Mouse (Mus musculus): ENCODE measurements at regions not wholly inside any gene's neighbourhood (a gene's known extent, or its start where the extent isn't known, plus 50 kb on each side); places are given as distances from the start of the nearest gene placed in this dataset.
"Not testable (repeated sequence)": the region's sequence is repeated elsewhere in the genome, so short reads cannot be mapped to it uniquely, and the experiment has no call there.

DNA sequence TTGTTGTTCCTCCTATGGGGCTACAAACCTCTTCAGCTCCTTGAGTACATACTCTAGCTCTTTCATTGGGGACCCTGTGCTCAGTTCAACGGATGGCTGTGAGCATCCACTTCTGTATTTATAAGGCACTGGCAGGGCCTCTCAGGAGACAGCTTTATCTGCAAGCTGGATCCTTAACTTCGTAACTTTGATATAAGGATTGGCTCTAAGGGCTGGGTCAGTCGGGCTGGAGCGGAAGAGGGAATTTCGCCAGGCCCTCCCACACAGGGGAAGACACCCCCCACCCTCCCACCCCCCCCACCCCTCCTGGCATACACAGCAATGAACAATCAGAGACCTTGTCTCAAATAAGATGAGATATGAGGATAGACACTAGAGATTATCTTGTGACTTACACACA lies 304.3 kb upstream of the Chordc1 start:
- peak; percentile 6 to 19 for DNase-seq (ENCODE audit: low read depth in 2 of 2, low spot score in 2 of 2)

- DNase-seq (ENCODE audit: low read depth in 2 of 2, low spot score in 2 of 2): no peak
These were observed 289.4 kb upstream of the Chordc1 start for GRCm38 (mm10) chr9:18002557-18002956.

DNA sequence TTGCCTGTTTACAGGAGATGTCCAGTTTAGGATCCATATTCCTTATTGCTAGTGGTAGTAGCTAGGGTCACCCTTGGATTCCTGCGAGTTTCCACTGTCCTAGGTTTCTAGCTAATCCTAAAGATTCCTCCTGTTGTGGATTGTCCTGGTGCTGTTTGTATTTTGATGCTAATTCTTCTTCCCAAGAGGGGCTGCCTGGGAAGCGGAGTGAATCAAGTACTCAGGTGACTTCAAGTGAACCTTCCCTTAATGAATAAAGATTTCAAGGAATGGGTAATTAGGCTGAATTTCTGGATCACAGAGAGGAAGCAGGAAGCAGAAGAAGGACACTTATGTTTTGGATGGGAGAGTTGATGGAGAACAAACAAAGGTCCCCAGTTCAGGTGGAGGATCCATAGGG lies 250.6 kb upstream of the Chordc1 start:
- no peak for DNase-seq (ENCODE audit: low read depth in 2 of 2, low spot score in 2 of 2)

- not testable (repeated sequence) for DNase-seq (ENCODE audit: low read depth in 2 of 2, low spot score in 2 of 2)
These were observed 249.3 kb upstream of the Chordc1 start for GRCm38 (mm10) chr9:18042636-18043035.

DNA sequence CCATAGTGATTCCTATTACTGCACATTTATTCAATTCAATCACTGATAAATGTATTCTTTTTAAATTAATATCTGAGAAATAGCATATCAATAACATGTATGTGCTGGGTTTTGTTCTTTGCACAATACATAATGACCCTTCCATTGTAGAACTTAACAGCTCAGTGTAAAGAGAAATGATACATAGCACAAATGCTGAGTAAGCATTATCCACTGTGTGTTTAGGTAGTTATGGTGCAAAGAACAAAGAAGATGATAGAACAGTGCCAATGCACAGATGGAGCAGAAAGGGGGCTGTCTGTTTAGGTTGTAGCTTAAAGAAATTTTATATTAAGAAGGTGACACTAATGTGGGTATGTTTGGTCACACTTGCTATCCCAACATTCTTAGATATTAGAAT lies 215.0 kb upstream of the Chordc1 start:
- no peak for DNase-seq (ENCODE audit: low read depth in 2 of 2, low spot score in 2 of 2)

GRCm38 (mm10) chr9:18078446-18078845 lies 213.5 kb upstream of the Chordc1 start:
- not testable (repeated sequence) for DNase-seq (ENCODE audit: low read depth in 2 of 2, low spot score in 2 of 2)

DNA sequence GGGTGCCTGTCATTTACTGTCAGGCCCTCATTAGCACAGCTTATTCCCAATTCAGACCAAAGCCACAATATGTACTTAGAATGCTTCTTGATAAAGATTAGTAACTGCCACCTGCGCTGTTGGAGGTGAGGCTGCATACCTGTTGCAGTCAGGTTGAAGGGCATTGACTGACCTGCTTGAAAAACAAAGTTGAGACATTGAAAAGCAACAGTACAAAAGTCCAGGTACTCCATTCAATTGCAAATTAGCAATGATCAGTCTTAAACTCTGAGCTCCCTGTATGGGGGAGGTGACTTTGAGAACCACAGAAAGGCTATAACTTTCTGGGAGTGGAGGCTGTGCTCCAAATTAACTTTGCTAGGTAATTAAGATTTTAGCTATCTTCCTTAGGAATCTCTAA lies 212.8 kb upstream of the Chordc1 start:
- not testable (repeated sequence) for DNase-seq (ENCODE audit: low read depth in 2 of 2, low spot score in 2 of 2)
